Mouse (Mus musculus) erythroblast, embryonic 14.5 days (primary cell): ENCODE results near the gene Eef2. TPM values are rescaled to one million over a fixed set of nuclear protein-coding genes. Genes with fewer than 3 reads are reported as not detected.

ENCODE experiments used
- H3K27me3 ChIP-seq: 2 replicates; pipeline ENCODE4 v1.6.1; 2012; ENCODE audit warnings: inconsistent platforms; ENCODE audit not compliant: control insufficient read depth
- H3K36me3 ChIP-seq: 2 replicates; pipeline ENCODE4 v1.6.1; 2012; ENCODE audit warnings: mild to moderate bottlenecking, inconsistent platforms; ENCODE audit not compliant: control insufficient read depth
- H3K4me1 ChIP-seq: 2 replicates; pipeline ENCODE4 v1.6.1; 2012; ENCODE audit warnings: inconsistent platforms; ENCODE audit not compliant: control insufficient read depth
- H3K4me3 ChIP-seq: replicated peaks from 2 replicates; pipeline ENCODE3; 2012; ENCODE audit warnings: moderate library complexity, mild to moderate bottlenecking, inconsistent platforms
- H3K9me3 ChIP-seq: 2 replicates; pipeline ENCODE4 v1.6.1; 2012; ENCODE audit warnings: low read length, inconsistent platforms, mixed read lengths; ENCODE audit not compliant: control insufficient read depth
- GATA1 ChIP-seq: IDR thresholded peaks from 2 replicates; pipeline ENCODE4 v1.6.1; 2012; ENCODE audit warnings: low read length, inconsistent platforms, mixed read lengths
- TAL1 ChIP-seq: IDR thresholded peaks from 3 replicates; pipeline ENCODE4 v1.6.1; 2012; ENCODE audit warnings: low read length, inconsistent platforms, mixed read lengths
- polyA plus RNA-seq: library from polyadenylated mRNA; stranded (reverse); fragments of >175 nt; gene quantifications from 2 replicates; pipeline ENCODE4 v1.2.3, GENCODE M21; 2012

Eef2 gene
- 124 and 177 TPM in 2 replicates for polyA plus RNA-seq

DNA sequence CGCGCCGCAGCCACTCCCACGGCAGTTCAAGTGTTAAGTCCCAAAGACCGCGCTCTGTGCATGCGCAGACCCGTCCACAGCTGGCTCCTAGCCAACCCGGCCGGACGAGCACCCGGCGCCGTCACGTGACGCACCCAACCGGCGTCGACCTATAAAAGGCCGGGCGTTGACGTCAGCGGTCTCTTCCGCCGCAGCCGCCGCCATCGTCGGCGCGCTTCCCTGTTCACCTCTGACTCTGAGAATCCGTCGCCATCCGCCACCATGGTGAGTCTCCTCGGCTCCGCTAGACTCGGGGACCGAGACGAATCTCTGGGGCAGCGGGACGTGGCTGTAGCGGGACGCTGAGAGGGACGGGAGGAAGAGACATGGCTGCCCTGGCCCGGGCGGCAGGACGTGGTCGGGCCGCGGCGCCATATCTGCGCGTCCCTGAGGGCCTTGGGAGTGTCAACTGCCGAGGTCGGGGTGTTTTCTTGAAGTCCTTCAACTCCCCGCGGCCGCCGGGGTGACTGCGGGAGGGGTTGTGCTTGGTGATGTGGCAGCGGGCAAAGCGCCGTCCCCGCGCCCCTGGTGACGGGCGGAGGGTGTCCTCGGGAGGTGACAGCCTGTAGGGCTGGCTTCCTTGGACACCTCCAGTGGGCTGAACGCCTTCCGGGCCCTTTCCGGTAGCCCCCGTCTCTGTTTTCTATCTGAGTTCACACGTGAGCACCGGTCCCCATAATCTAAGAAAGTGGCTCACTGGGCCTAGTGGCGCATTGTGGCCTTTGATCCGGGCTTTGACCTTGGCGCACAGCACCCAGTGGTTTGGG, at the start of gene Eef2:
TSS of gene Eef2 (plus strand) at position 166 of the 806 bp plus-strand sequence.
- H3K4me3 ChIP-seq, result peak within 1 kb of the TSS; percentile 84
- TF ChIP-seq TAL1, result no peak
- TF ChIP-seq GATA1, result no peak
- H3K4me1 ChIP-seq, result peaks cover 83% of the 10 kb centered on the region
- H3K27me3 ChIP-seq, result no peaks in the 10 kb centered on the region; the same call in 1 of the 2 replicates
- H3K9me3 ChIP-seq, result no peaks in the 10 kb centered on the region
- peaks cover 49% of the 10 kb centered on the region for H3K36me3 ChIP-seq

DNA sequence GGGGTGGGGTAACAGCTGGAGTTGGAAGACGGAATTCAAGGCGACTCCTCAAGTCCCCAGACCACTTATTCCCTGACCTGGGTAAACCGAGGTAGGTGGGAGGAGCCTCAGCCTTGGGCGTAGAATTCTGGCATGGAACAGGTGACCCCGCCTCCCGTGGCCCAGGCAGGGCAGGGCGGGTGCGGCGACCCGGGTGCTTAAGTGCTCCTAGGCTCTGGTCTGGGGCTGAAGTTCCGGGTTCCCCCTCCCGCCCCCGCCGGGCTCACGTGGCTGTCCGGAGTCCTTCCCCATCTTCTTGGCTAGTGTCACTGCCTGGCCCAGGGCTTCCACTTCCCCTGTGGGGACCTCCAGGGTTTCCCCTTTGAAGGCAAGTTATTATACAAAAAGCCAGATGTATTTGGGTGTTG, 42.2 kb upstream of the Eef2 start:
- peak overlapping the region; percentile 89 for H3K4me3 ChIP-seq
- TF ChIP-seq GATA1, result no peak
- TF ChIP-seq TAL1, result no peak
- H3K27me3 ChIP-seq, result no peaks in the 10 kb centered on the region
- H3K36me3 ChIP-seq, result peaks cover 15% of the 10 kb centered on the region
- peaks cover 66% of the 10 kb centered on the region for H3K4me1 ChIP-seq
- H3K9me3 ChIP-seq, result no peaks in the 10 kb centered on the region

DNA sequence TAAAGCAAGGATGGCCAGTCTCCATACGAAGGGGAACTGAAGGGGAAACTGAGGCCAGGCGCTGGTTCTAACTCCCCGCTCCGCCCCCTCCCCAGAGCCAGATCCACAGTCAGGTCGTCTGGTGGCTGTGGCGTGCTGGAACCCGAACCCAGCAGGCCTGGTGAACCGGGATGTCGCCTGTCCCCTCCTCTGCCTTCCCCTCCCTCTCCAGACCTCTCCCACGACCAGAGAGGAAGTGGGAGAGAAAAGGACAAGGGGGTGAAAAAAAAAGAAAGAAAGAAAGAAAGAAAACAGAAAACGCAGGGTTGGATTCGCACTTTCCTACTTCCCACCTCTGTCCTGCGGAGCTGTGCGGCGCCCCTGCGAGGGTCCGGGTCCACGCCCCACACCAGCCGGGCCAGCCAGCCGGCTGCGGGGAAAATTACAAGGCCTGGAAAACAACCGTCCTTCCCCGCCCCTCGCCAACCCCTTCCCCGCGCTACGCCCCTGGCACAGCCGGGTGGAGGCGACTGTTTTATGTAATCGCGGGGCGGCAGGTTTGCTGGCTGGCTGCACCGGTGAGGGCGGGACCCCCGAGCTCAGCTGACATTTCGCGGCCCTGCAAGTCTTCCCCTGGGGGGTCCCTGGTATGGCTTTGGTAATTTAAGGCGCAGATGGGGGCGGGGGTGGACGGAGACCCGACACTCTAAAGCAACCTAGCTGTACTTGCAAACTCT, 41.3 kb upstream of the Eef2 start, which contains the start of gene Zbtb7a:
TSS of gene Zbtb7a (plus strand) at position 255 of the 716 bp plus-strand sequence.
- peaks cover 24% of the 10 kb centered on the region for H3K36me3 ChIP-seq
- no peaks in the 10 kb centered on the region for H3K27me3 ChIP-seq
- TF ChIP-seq TAL1, result no peak
- TF ChIP-seq GATA1, result no peak
- peaks cover 66% of the 10 kb centered on the region for H3K4me1 ChIP-seq
- H3K4me3 ChIP-seq, result peak within 1 kb of the TSS; percentile 89
- no peaks in the 10 kb centered on the region for H3K9me3 ChIP-seq

DNA sequence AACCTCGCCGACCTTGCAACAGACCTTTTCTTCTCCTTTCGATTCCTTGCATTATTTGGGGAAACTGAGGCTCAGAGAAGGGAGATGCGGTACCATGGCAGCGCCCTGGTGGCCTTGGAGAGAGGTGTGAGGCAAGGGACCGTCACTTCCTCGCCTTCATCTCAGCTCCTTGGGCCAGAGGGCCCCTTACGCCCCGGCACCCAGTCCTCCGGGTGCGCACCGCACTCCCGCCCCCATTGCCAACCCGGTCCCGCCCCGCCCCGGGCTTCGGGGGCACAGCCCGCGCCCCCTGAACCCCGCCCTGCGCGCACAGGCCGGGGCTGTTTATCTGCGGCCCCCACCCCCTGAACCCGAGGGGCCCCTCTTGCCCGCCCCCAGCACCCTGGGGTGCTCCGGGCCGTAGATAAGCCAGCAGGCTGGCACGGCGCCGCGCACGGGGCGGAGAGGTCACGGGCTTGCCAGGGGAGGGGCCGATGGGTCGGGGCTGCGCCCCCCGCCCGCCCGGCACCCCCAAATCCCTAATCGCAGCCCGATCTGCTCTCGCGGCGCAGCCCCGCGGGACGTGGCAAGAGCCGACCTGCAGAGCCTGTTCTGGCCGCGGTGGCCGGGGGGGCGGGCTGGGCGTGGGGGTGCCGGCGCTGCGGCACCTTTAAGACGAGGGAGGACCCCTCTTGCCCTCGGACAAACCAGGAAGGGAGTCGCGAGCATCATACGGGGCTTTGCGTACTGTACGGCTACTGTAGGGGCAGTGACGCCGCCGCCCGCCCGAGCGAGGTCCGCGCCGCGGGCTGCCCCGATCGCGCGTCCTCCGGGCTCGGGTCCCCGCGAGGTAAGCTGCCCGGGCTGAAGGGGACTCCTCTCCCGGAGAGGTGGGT, 40.4 kb upstream of the Eef2 start:
- peaks cover 67% of the 10 kb centered on the region for H3K4me1 ChIP-seq
- no peaks in the 10 kb centered on the region for H3K27me3 ChIP-seq
- peaks cover 34% of the 10 kb centered on the region for H3K36me3 ChIP-seq
- peak; percentile 72 for TF ChIP-seq GATA1
- TF ChIP-seq TAL1, result no peak
- H3K9me3 ChIP-seq, result no peaks in the 10 kb centered on the region
- peak overlapping the region; percentile 89 for H3K4me3 ChIP-seq

DNA sequence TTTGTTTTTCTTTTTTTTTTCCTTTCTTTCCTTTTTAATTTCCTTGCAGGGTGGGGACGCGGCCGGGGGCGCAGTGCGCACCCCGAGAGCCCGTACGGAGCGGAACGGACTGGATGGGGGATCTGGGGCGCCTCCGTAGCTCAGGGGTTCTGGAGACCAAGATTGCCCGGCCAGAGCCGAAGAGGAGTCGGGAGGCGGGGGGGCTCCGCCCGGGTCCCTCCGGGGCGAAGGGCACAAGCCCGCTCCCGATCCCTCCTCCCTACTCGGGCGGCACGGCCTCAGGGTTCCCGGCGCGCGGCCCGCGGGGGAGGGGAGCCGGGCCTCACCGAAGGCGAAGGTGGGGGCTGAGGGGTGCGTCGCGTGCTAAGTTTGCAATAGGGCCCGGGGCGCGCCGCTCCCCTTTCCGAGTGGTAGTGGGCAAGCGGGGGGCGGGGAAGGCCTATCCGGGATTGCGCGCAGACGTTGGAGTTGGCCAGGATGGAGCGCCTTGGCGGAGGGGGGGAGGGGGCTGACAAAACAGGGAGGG, 39.7 kb upstream of the Eef2 start:
- no peaks in the 10 kb centered on the region for H3K9me3 ChIP-seq
- H3K4me1 ChIP-seq, result peaks cover 73% of the 10 kb centered on the region
- peak overlapping the region; percentile 89 for H3K4me3 ChIP-seq
- no peaks in the 10 kb centered on the region for H3K27me3 ChIP-seq
- TF ChIP-seq GATA1, result no peak
- no peak for TF ChIP-seq TAL1
- peaks cover 41% of the 10 kb centered on the region for H3K36me3 ChIP-seq

DNA sequence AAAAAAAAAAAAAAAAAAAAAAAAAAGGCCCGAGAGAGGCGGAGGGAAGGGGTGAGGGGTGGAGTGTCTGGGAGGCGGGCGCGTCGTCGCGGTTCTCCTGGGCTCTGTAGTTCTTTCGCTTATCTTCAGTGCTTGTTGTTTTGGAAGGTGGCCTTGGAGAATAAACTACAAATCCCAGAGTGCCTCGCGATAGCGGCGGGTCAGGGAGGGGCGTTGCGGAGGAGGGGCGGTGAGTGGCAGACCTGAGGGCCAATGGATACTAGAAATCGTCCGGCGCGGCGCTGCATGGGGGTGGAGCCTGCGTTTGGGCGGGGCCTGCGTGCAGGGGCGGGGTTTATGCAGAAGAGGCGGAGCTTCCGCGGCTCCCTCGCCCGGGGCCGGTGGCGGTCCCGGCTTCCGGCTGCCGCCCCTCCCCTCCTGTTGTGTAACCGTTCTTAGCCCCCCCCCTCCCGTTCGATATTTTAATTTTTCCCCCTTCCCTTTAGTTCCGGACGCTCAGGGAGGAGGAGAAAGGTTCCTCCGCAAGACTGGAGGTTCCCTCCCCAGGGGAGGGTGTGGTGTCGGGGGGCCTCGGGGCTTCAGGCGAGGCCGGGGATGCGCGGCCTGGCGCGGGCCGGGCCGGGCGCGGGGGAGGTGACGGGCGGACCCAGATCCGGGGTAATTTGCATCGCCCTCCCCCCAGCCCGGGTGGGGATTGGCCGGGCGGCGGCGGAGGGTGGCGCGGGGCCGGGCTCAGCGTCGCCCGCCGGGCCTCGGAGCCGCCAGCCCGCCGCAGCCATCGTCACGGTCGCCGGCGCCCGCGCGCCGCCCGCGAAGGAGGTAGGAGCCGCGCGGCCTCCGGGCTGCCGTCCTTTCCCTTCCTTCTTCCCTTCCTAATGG, 38.9 kb upstream of the Eef2 start:
- Histone ChIP-seq H3K9me3 (peaks cover 2% of the 10 kb centered on the region), H3K4me3 (peak overlapping the region; percentile 89), H3K36me3 (peaks cover 48% of the 10 kb centered on the region), H3K4me1 (peaks cover 75% of the 10 kb centered on the region), H3K27me3 (no peaks in the 10 kb centered on the region)
- TF ChIP-seq TAL1, result no peak; the same call in 2 of the 3 replicates
- peak; percentile 64 for TF ChIP-seq GATA1

DNA sequence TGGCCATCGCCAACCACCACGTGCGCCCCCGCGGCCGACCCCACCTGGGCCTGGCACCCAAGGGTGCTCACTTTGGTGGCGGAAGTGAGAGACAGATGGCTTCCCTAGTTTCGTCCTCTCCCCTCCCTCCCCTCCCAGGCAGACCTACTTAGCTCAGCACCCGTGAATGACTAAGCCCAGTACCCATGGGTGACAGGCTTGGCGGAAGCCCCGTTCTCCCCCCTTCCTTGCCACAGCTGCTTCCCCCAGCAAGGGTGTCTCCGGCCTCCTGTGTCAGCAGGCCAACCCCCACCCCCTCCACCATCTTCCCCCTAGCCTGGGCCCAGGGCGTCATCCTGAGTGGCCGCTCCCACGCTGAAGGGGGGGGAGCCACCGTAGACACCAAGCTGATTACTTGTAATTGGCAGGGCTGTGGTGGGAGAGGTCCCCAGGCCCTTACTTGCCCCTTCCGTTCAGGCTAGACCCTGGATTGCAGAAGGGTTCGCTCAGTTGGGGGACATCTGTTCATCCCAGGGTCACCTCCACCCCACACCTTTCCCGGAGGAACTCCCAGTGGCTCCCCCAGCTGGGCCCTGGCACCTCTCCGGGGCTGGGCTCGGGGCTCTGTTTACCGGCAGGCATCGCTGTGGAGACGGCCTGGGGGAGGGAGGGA, 38.2 kb upstream of the Eef2 start:
- no peak for TF ChIP-seq TAL1
- peaks cover 8% of the 10 kb centered on the region for H3K9me3 ChIP-seq
- peak overlapping the region; percentile 89 for H3K4me3 ChIP-seq
- no peaks in the 10 kb centered on the region for H3K27me3 ChIP-seq
- peaks cover 54% of the 10 kb centered on the region for H3K36me3 ChIP-seq
- peaks cover 77% of the 10 kb centered on the region for H3K4me1 ChIP-seq
